Mouse (Mus musculus): ENCODE measurements around the gene Setd1b. TPM values are rescaled to one million over a fixed set of nuclear protein-coding genes. Genes with fewer than 3 reads are reported as not detected.

Setd1b gene
- total and polyA plus RNA-seq, 3 experiments = 0.50 to 9.1 (median 2.3) TPM

GRCm38 (mm10) chr5:123132308-123133071 lies 9.5 kb upstream of the Setd1b start, which contains the start of gene Rhof:
TSS of gene Rhof (minus strand) at chr5:123132692.
- Histone ChIP-seq H3K9ac (ENCODE audit: insufficient read depth, low read depth) (peak within 1 kb of the TSS; percentile 72), H3K27me3 (replicated peaks) (no peaks in the 10 kb centered on the region), H3K4me3 (replicated peaks in 1 of 3; ENCODE audit: low read depth in 2 of 3, low read length in 2 of 3, poor library complexity in 1 of 3) (peak within 1 kb of the TSS; percentile 72 to 98 (median 79)), H3K4me1 (ENCODE audit: control insufficient read depth in 1 of 2, insufficient read depth in 2 of 2) (peaks cover 10 to 84% of the 10 kb centered on the region in 2 experiments), H3K9me3 (replicated peaks; ENCODE audit: low read length) (no peaks in the 10 kb centered on the region), H3K27ac (ENCODE audit: insufficient read depth, low read depth) (peak within 1 kb of the TSS; percentile 45), H3K36me3 (replicated peaks in 1 of 2; ENCODE audit: control insufficient read depth in 1 of 2, insufficient read depth in 1 of 2, low read length in 1 of 2) (peaks cover 25 to 53% of the 10 kb centered on the region in 2 experiments), H3K79me2 (replicated peaks; ENCODE audit: control insufficient read depth, extremely low read depth, insufficient read depth, poor library complexity, severe bottlenecking) (peaks cover 44% of the 10 kb centered on the region), H3K4me2 (ENCODE audit: insufficient read depth, low read depth, poor library complexity, severe bottlenecking) (peak within 1 kb of the TSS; percentile 87)
- peak; percentile 98 for DNase-seq (ENCODE audit: extremely low read depth)
- in situ Hi-C loops (cut with MboI; ENCODE audit: low pct_ligation_motif_present, low pct_unique_long_range_greater_than_20kb, low sequenced_read_pairs) (loop anchor here (5.0 kb wide), 1 partner anchor 70 kb away; no protein-coding TSS in a partner anchor), dilution Hi-C loops (cut with MboI; ENCODE audit: extremely low pct_ligation_motif_present, extremely low pct_unique_long_range_greater_than_20kb, low sequenced_read_pairs) (no loop called here)
- TF ChIP-seq IRF4 (IDR thresholded peaks at IDR 0.05; ENCODE audit: low read depth, low read length) (peak; percentile 17; the same call in 1 of the 2 replicates), KAT2A (IDR thresholded peaks at IDR 0.05; ENCODE audit: insufficient replicate concordance, low read length) (0 out of 2 replicates have a peak, but pooled peaks have one; percentile 43), HCFC1 (IDR thresholded peaks at IDR 0.05; ENCODE audit: low read depth, low read length) (peak; percentile 28; the same call in 1 of the 2 replicates), PAX5 (IDR thresholded peaks at IDR 0.05; ENCODE audit: low read length) (no peak), USF1 (IDR thresholded peaks at IDR 0.05; ENCODE audit: low read depth, low read length) (no peak), E2F4 (IDR thresholded peaks at IDR 0.05; ENCODE audit: insufficient replicate concordance, low read depth, low read length) (no peak), CHD1 (IDR thresholded peaks at IDR 0.05; ENCODE audit: low read depth, low read length) (no peak), SIN3A (IDR thresholded peaks at IDR 0.05; ENCODE audit: low read length) (peak; percentile 46; the same call in 1 of the 2 replicates), MAZ (IDR thresholded peaks at IDR 0.05; ENCODE audit: low read depth, low read length) (peak; percentile 87), BHLHE40 (IDR thresholded peaks at IDR 0.05; ENCODE audit: low read depth, low read length) (peak; percentile 29; the same call in 1 of the 2 replicates), RCOR1 (conservative IDR thresholded peaks at IDR 0.05; ENCODE audit: low read depth, low read length) (0 out of 2 replicates have a peak, but pooled peaks have one; percentile 21), EP300 (IDR thresholded peaks at IDR 0.05; ENCODE audit: low read length) (no peak), NRF1 (IDR thresholded peaks at IDR 0.05; ENCODE audit: low read depth, low read length) (peak; percentile 55), JUND (conservative IDR thresholded peaks at IDR 0.05; ENCODE audit: low read depth, low read length) (no peak), MAFK (IDR thresholded peaks at IDR 0.05; ENCODE audit: insufficient replicate concordance, low read length) (no peak), ETS1 (conservative IDR thresholded peaks at IDR 0.05; ENCODE audit: low read depth, low read length) (peak; percentile 55; the same call in 1 of the 2 replicates), MAX (IDR thresholded peaks at IDR 0.05; ENCODE audit: low read length) (no peak), MEF2A (IDR thresholded peaks at IDR 0.05; ENCODE audit: borderline replicate concordance, low read depth, low read length) (peak; percentile 33), SMC3 (IDR thresholded peaks at IDR 0.05; ENCODE audit: low read depth, low read length) (peak; percentile 95), POLR2AphosphoS2 (IDR thresholded peaks at IDR 0.05; ENCODE audit: low read depth, low read length) (peak; percentile 72), ZKSCAN1 (IDR thresholded peaks at IDR 0.05; ENCODE audit: borderline replicate concordance, low read depth, low read length) (peak; percentile 85), TCF12 (IDR thresholded peaks at IDR 0.05; ENCODE audit: low read depth, low read length) (peak; percentile 65; the same call in 1 of the 2 replicates), NELFE (IDR thresholded peaks at IDR 0.05; ENCODE audit: low read depth, low read length) (peak; percentile 53; the same call in 1 of the 2 replicates), MXI1 (IDR thresholded peaks at IDR 0.05; ENCODE audit: low read depth, low read length) (peak; percentile 38; the same call in 1 of the 2 replicates), JUN (IDR thresholded peaks at IDR 0.05; ENCODE audit: insufficient read depth, low read depth, low read length) (no peak), CTCF (conservative IDR thresholded peaks at IDR 0.05 in 1 of 2, IDR thresholded peaks at IDR 0.05 in 1 of 2; ENCODE audit: low read depth in 2 of 2, low read length in 2 of 2) (peak; percentile 70 to 97), MYC (IDR thresholded peaks at IDR 0.05; ENCODE audit: low read depth, low read length) (no peak; the same call in 1 of the 2 replicates), UBTF (IDR thresholded peaks at IDR 0.05; ENCODE audit: low read depth, low read length) (0 out of 2 replicates have a peak, but pooled peaks have one; percentile 24), ELF1 (IDR thresholded peaks at IDR 0.05; ENCODE audit: low read depth, low read length) (peak; percentile 39; the same call in 1 of the 2 replicates), POLR2A (IDR thresholded peaks at IDR 0.05; ENCODE audit: low read depth, low read length) (peak; percentile 76), ZMIZ1 (IDR thresholded peaks at IDR 0.05; ENCODE audit: low read depth, low read length) (peak; percentile 31; the same call in 1 of the 2 replicates), RAD21 (IDR thresholded peaks at IDR 0.05; ENCODE audit: low read depth, low read length) (peak; percentile 90), CHD2 (IDR thresholded peaks at IDR 0.05; ENCODE audit: low read length) (peak; percentile 64; the same call in 1 of the 2 replicates), GABPA (IDR thresholded peaks at IDR 0.05; ENCODE audit: insufficient replicate concordance, low read depth, low read length) (no peak), ZC3H11A (IDR thresholded peaks at IDR 0.05; ENCODE audit: low read depth, low read length) (peak; percentile 77)
